Mouse (Mus musculus) hindbrain, embryonic 16.5 days (tissue): ENCODE results near the gene Pyroxd1. TPM values are rescaled to one million over a fixed set of nuclear protein-coding genes. Genes with fewer than 3 reads are reported as not detected.

Experiments
- ATAC-seq: fragments of 200-750 bp; cut with Nextera tagmentation; 2 replicates; pipeline ENCODE4 v1.8.0; 2017; ENCODE audit warnings: moderate TSS enrichment, moderate library complexity
- H3K27ac ChIP-seq: fragments of 300-500 bp; sonication (generic); 2 replicates; pipeline ENCODE4 v1.5.1; 2014; ENCODE audit warnings: low read depth, mild to moderate bottlenecking, control low read depth, low read length, moderate library complexity
- H3K27me3 ChIP-seq: fragments of 300-500 bp; sonication (generic); replicated peaks from 2 replicates; pipeline ENCODE4 v1.6.1; 2014; ENCODE audit warnings: low read length; ENCODE audit not compliant: control insufficient read depth, insufficient read depth
- H3K36me3 ChIP-seq: fragments of 300-500 bp; sonication (generic); 2 replicates; pipeline ENCODE4 v1.6.1; 2014; ENCODE audit warnings: mild to moderate bottlenecking, low read length, moderate library complexity, mixed read lengths; ENCODE audit not compliant: control insufficient read depth, insufficient read depth
- H3K4me1 ChIP-seq: fragments of 300-500 bp; sonication (generic); 2 replicates; pipeline ENCODE4 v1.6.1; 2014; ENCODE audit warnings: low read depth, low read length; ENCODE audit not compliant: control insufficient read depth, insufficient read depth
- H3K4me2 ChIP-seq: fragments of 300-500 bp; sonication (generic); 2 replicates; pipeline ENCODE4 v1.6.1; 2014; ENCODE audit warnings: mild to moderate bottlenecking, low read length, control low read depth, moderate library complexity
- H3K4me3 ChIP-seq: fragments of 300-500 bp; sonication (generic); 2 replicates; pipeline ENCODE4 v1.5.1; 2014; ENCODE audit warnings: mild to moderate bottlenecking, low read length, control low read depth, moderate library complexity
- H3K9ac ChIP-seq: fragments of 300-500 bp; sonication (generic); 2 replicates; pipeline ENCODE4 v1.6.1; 2014; ENCODE audit warnings: low read depth, mild to moderate bottlenecking, control low read depth, low read length, moderate library complexity
- H3K9me3 ChIP-seq: fragments of 300-500 bp; sonication (generic); 2 replicates; pipeline ENCODE4 v1.6.1; 2014; ENCODE audit warnings: mild to moderate bottlenecking, low read length, moderate library complexity; ENCODE audit not compliant: control insufficient read depth
- WGBS: fragments of 180-500 bp; shearing (Covaris S2); extraction: QIAGEN DNeasy Blood & Tissue Kit; methylation state at CpG from one replicate; pipeline ENCODE4 v1.1.7; 2014; 5-methylcytosine and 5-hydroxymethylcytosine counted together
- polyA plus RNA-seq: library from polyadenylated mRNA; unstranded; fragments of >200 nt; fragmentation: Nextera tagmentation; extraction: Ambion mirVana; gene quantifications from 2 replicates; pipeline ENCODE4 v1.2.1, GENCODE M21; 2015

Gene Pyroxd1
- polyA plus RNA-seq, 1 experiment from 2014 or later, result 18.3 TPM

GRCm38 (mm10) chr6:142386285-142387010 is 41.0 kb downstream of the Pyroxd1 start:
- peak overlapping the region; percentile 91 for H3K4me3 ChIP-seq
- H3K36me3 ChIP-seq, result no peaks in the 10 kb centered on the region
- H3K27ac ChIP-seq, result 0 out of 2 replicates have a peak overlapping the region, but pooled peaks have one; percentile 36
- peaks cover 17% of the 10 kb centered on the region for H3K4me1 ChIP-seq
- H3K9me3 ChIP-seq, result no peaks in the 10 kb centered on the region
- H3K4me2 ChIP-seq, result peak overlapping the region; percentile 88
- no peaks in the 10 kb centered on the region for H3K27me3 ChIP-seq
- ATAC-seq, result peak; percentile 90
- H3K9ac ChIP-seq, result peak overlapping the region; percentile 75
- WGBS, result 7% methylated on average over 28 of the region's 31 CpGs

- no peaks in the 10 kb centered on the region for H3K9me3 ChIP-seq
- H3K4me1 ChIP-seq, result peaks cover 17% of the 10 kb centered on the region
- no peaks in the 10 kb centered on the region for H3K36me3 ChIP-seq
- peak within 1 kb of the TSS; percentile 91 for H3K4me3 ChIP-seq
- peak within 1 kb of the TSS; percentile 90 for H3K4me2 ChIP-seq
- no peaks in the 10 kb centered on the region for H3K27me3 ChIP-seq
- H3K9ac ChIP-seq, result peak within 1 kb of the TSS; percentile 87
- peak within 1 kb of the TSS; percentile 51; the same call in 1 of the 2 replicates for H3K27ac ChIP-seq
- peak; percentile 100 for ATAC-seq
- under 1% methylated on average over 78 of the region's 87 CpGs for WGBS
Observed at GRCm38 (mm10) chr6:142387011-142387754, 41.7 kb downstream of the Pyroxd1 start, which contains the start of the genes Recql and Golt1b. Recql (minus strand) TSS chr6:142387087. Golt1b (plus strand) TSS chr6:142387221.

GRCm38 (mm10) chr6:142387755-142388271 is 42.4 kb downstream of the Pyroxd1 start:
- no peaks in the 10 kb centered on the region for H3K36me3 ChIP-seq
- H3K9ac ChIP-seq, result peak overlapping the region; percentile 87
- H3K9me3 ChIP-seq, result no peaks in the 10 kb centered on the region
- H3K4me2 ChIP-seq, result peak overlapping the region; percentile 90
- H3K27ac ChIP-seq, result no peak overlapping the region
- no peaks in the 10 kb centered on the region for H3K27me3 ChIP-seq
- peaks cover 17% of the 10 kb centered on the region for H3K4me1 ChIP-seq
- H3K4me3 ChIP-seq, result peak overlapping the region; percentile 91
- ATAC-seq, result no peak
- 24% methylated on average over 8 of the region's 8 CpGs for WGBS

GRCm38 (mm10) chr6:142389101-142389500 is 43.6 kb downstream of the Pyroxd1 start:
- H3K9me3 ChIP-seq, result no peaks in the 10 kb centered on the region
- H3K27ac ChIP-seq, result no peak overlapping the region
- WGBS, result 92% methylated on average over 2 of the region's 2 CpGs
- H3K4me3 ChIP-seq, result no peak overlapping the region
- H3K4me2 ChIP-seq, result no peak overlapping the region
- no peaks in the 10 kb centered on the region for H3K36me3 ChIP-seq
- no peak for ATAC-seq
- no peaks in the 10 kb centered on the region for H3K27me3 ChIP-seq
- no peak overlapping the region for H3K9ac ChIP-seq
- H3K4me1 ChIP-seq, result peaks cover 17% of the 10 kb centered on the region

- Histone ChIP-seq H3K4me1 (peaks cover 12% of the 10 kb centered on the region), H3K27me3 (no peaks in the 10 kb centered on the region), H3K9me3 (no peaks in the 10 kb centered on the region), H3K9ac (no peak overlapping the region), H3K36me3 (peaks cover 6% of the 10 kb centered on the region), H3K4me2 (no peak overlapping the region), H3K4me3 (no peak overlapping the region), H3K27ac (no peak overlapping the region)
- WGBS, result 93% methylated on average over 5 of the region's 5 CpGs
- ATAC-seq, result no peak
Observed at GRCm38 (mm10) chr6:142392312-142392711, 46.9 kb downstream of the Pyroxd1 start.

- Histone ChIP-seq H3K27ac (no peak overlapping the region), H3K9me3 (no peaks in the 10 kb centered on the region), H3K9ac (no peak overlapping the region), H3K4me2 (no peak overlapping the region), H3K4me3 (no peak overlapping the region), H3K36me3 (peaks cover 6% of the 10 kb centered on the region), H3K27me3 (no peaks in the 10 kb centered on the region), H3K4me1 (no peaks in the 10 kb centered on the region)
- 81% methylated on average over 5 of the region's 5 CpGs for WGBS
- no peak for ATAC-seq
Observed at GRCm38 (mm10) chr6:142394669-142395068, 49.2 kb downstream of the Pyroxd1 start.

- no peak overlapping the region for H3K4me2 ChIP-seq
- H3K9me3 ChIP-seq, result no peaks in the 10 kb centered on the region
- H3K27me3 ChIP-seq, result no peaks in the 10 kb centered on the region
- WGBS, result 92% methylated on average over 6 of the region's 6 CpGs
- H3K27ac ChIP-seq, result no peak overlapping the region
- no peaks in the 10 kb centered on the region for H3K4me1 ChIP-seq
- no peak overlapping the region for H3K4me3 ChIP-seq
- H3K9ac ChIP-seq, result no peak overlapping the region
- peaks cover 6% of the 10 kb centered on the region for H3K36me3 ChIP-seq
- no peak for ATAC-seq
Observed at GRCm38 (mm10) chr6:142395756-142396155, 50.3 kb downstream of the Pyroxd1 start.

- 25% methylated on average over 1 of the region's 1 CpGs for WGBS
- Histone ChIP-seq H3K9ac (no peak overlapping the region), H3K4me3 (no peak overlapping the region), H3K27ac (no peak overlapping the region), H3K4me2 (no peak overlapping the region), H3K4me1 (peaks cover 5% of the 10 kb centered on the region), H3K9me3 (no peaks in the 10 kb centered on the region), H3K36me3 (no peaks in the 10 kb centered on the region), H3K27me3 (peaks cover 11% of the 10 kb centered on the region)
- ATAC-seq, result peak; percentile 72
Observed at GRCm38 (mm10) chr6:142411140-142411539, 65.7 kb downstream of the Pyroxd1 start.
